Mouse (Mus musculus): Measurements from ENCODE around the gene Olfr1418. TPM values are rescaled to one million over a fixed set of nuclear protein-coding genes. Genes with fewer than 3 reads are reported as not detected.

Olfr1418 gene
- polyA plus RNA-seq, 1 experiment from 2014 or later, result not detected

GRCm38 (mm10) chr19:11807251-11807650 lies 53.6 kb downstream of the Olfr1418 start:
- H3K4me1 ChIP-seq (ENCODE audit: control insufficient read depth, insufficient read depth, low read length), result no peaks in the 10 kb centered on the region
- 66% methylated on average over 2 of the region's 2 CpGs for WGBS
- H3K4me3 ChIP-seq (ENCODE audit: low read depth, low read length), result no peak overlapping the region
- H3K9ac ChIP-seq (ENCODE audit: low read depth, low read length), result no peak overlapping the region
- no peaks in the 10 kb centered on the region for H3K9me3 ChIP-seq (ENCODE audit: control insufficient read depth, low read length)
- no peak for ATAC-seq (ENCODE audit: low read depth)
- DNase-seq (ENCODE audit: low spot score), result no peak
- no peaks in the 10 kb centered on the region for H3K36me3 ChIP-seq (ENCODE audit: control insufficient read depth, insufficient read depth, low read length)
- no peak overlapping the region for H3K4me2 ChIP-seq (ENCODE audit: low read depth, low read length)
- H3K27me3 ChIP-seq (replicated peaks; ENCODE audit: control insufficient read depth, insufficient read depth, low read length), result no peaks in the 10 kb centered on the region
- H3K27ac ChIP-seq (replicated peaks; ENCODE audit: low read depth, low read length), result no peak overlapping the region

GRCm38 (mm10) chr19:11804423-11804822 lies 56.4 kb downstream of the Olfr1418 start:
- Histone ChIP-seq H3K9me3 (ENCODE audit: control insufficient read depth, low read length) (no peaks in the 10 kb centered on the region), H3K4me2 (ENCODE audit: low read depth, low read length) (no peak overlapping the region), H3K36me3 (ENCODE audit: control insufficient read depth, insufficient read depth, low read length) (no peaks in the 10 kb centered on the region), H3K4me3 (ENCODE audit: low read depth, low read length) (no peak overlapping the region), H3K4me1 (ENCODE audit: control insufficient read depth, insufficient read depth, low read length) (no peaks in the 10 kb centered on the region), H3K9ac (ENCODE audit: low read depth, low read length) (no peak overlapping the region), H3K27me3 (replicated peaks; ENCODE audit: control insufficient read depth, insufficient read depth, low read length) (no peaks in the 10 kb centered on the region), H3K27ac (replicated peaks; ENCODE audit: low read depth, low read length) (no peak overlapping the region)
- WGBS, result 67% methylated on average over 1 of the region's 1 CpGs
- DNase-seq (ENCODE audit: low spot score) (no peak), ATAC-seq (ENCODE audit: low read depth) (no peak)

Other genes with a start within 250 kb of the Olfr1418 start
- 0.94 and 1.6 TPM in 2 replicates for gene Ms4a2, start 237.3 kb downstream of the Olfr1418 start, polyA plus RNA-seq (2014; fragmentation: Nextera tagmentation; extraction: Ambion mirVana)
- gene Ms4a3, start 220.2 kb downstream of the Olfr1418 start, polyA plus RNA-seq (2014; fragmentation: Nextera tagmentation; extraction: Ambion mirVana), result 0.36 TPM in 1 of 2 replicates, not detected in the other
- not detected in 2 replicates for gene Oosp2, start 200.5 kb downstream of the Olfr1418 start, polyA plus RNA-seq (2014; fragmentation: Nextera tagmentation; extraction: Ambion mirVana)
- not detected in 2 replicates for gene Oosp1, start 169.9 kb downstream of the Olfr1418 start, polyA plus RNA-seq (2014; fragmentation: Nextera tagmentation; extraction: Ambion mirVana)
- gene Oosp3, start 164.0 kb downstream of the Olfr1418 start, polyA plus RNA-seq (2014; fragmentation: Nextera tagmentation; extraction: Ambion mirVana), result not detected in 2 replicates
- gene Gif, start 113.5 kb downstream of the Olfr1418 start, polyA plus RNA-seq (2014; fragmentation: Nextera tagmentation; extraction: Ambion mirVana), result not detected in 2 replicates
- 48.9 and 51.9 TPM in 2 replicates for gene Mrpl16, start 90.7 kb downstream of the Olfr1418 start, polyA plus RNA-seq (2014; fragmentation: Nextera tagmentation; extraction: Ambion mirVana)
- gene Stx3, start 41.7 kb downstream of the Olfr1418 start, polyA plus RNA-seq (2014; fragmentation: Nextera tagmentation; extraction: Ambion mirVana), result 8.7 and 8.8 TPM in 2 replicates
- not detected in 2 replicates for gene Olfr1417, start 21.8 kb downstream of the Olfr1418 start, polyA plus RNA-seq (2014; fragmentation: Nextera tagmentation; extraction: Ambion mirVana)
- gene Olfr1419, start 14.0 kb upstream of the Olfr1418 start, polyA plus RNA-seq (2014; fragmentation: Nextera tagmentation; extraction: Ambion mirVana), result not detected in 2 replicates
- 0.19 and 0.22 TPM in 2 replicates for gene Olfr1420, start 25.5 kb upstream of the Olfr1418 start, polyA plus RNA-seq (2014; fragmentation: Nextera tagmentation; extraction: Ambion mirVana)
- gene Patl1, start 51.3 kb upstream of the Olfr1418 start, polyA plus RNA-seq (2014; fragmentation: Nextera tagmentation; extraction: Ambion mirVana), result 18.7 and 19.4 TPM in 2 replicates
- gene Osbp, start 104.9 kb upstream of the Olfr1418 start, polyA plus RNA-seq (2014; fragmentation: Nextera tagmentation; extraction: Ambion mirVana), result 9.0 and 10.1 TPM in 2 replicates
- gene Olfr1423, start 180.3 kb upstream of the Olfr1418 start, polyA plus RNA-seq (2014; fragmentation: Nextera tagmentation; extraction: Ambion mirVana), result not detected in 2 replicates
- gene Olfr1424, start 201.6 kb upstream of the Olfr1418 start, polyA plus RNA-seq (2014; fragmentation: Nextera tagmentation; extraction: Ambion mirVana), result not detected in 2 replicates
- gene Olfr1425, start 216.7 kb upstream of the Olfr1418 start, polyA plus RNA-seq (2014; fragmentation: Nextera tagmentation; extraction: Ambion mirVana), result not detected in 2 replicates
- gene Olfr1426, start 230.9 kb upstream of the Olfr1418 start, polyA plus RNA-seq (2014; fragmentation: Nextera tagmentation; extraction: Ambion mirVana), result not detected in 2 replicates
- not detected in 2 replicates for gene Olfr1427, start 242.3 kb upstream of the Olfr1418 start, polyA plus RNA-seq (2014; fragmentation: Nextera tagmentation; extraction: Ambion mirVana)

All from embryonic facial prominence, embryonic 14.5 days (tissue).